Mouse (Mus musculus) myocyte (in vitro differentiated cells): ENCODE data around the gene Cyp4a32.

Experiments used
- CEBPB ChIP-seq: IDR thresholded peaks from 2 replicates; pipeline ENCODE4 v1.6.1; 2011; ENCODE audit warnings: mild to moderate bottlenecking, moderate library complexity; ENCODE audit not compliant: poor library complexity, insufficient read depth, severe bottlenecking
- E2F4 ChIP-seq: IDR thresholded peaks from one replicate; pipeline ENCODE4 v1.6.1; 2011; ENCODE audit warnings: mild to moderate bottlenecking, control low read depth, moderate library complexity; ENCODE audit not compliant: insufficient read depth
- MAX ChIP-seq: IDR thresholded peaks from one replicate; pipeline ENCODE4 v1.6.1; 2011; ENCODE audit warnings: low read depth, mild to moderate bottlenecking, control low read depth
- MYOD1 ChIP-seq, 3 experiments: IDR thresholded peaks; one replicate each; pipeline ENCODE4 v1.6.1; 2011; ENCODE audit warnings: control low read depth in 2 of 3, low read depth in 2 of 3, mild to moderate bottlenecking in 2 of 3, moderate library complexity in 1 of 3; ENCODE audit not compliant: insufficient read length in 2 of 3, control insufficient read depth in 1 of 3
- MYOG ChIP-seq, 3 experiments: IDR thresholded peaks; one replicate each; pipeline ENCODE4 v1.6.1; 2011; ENCODE audit warnings: control low read depth in 2 of 3, low read depth in 2 of 3, mild to moderate bottlenecking in 2 of 3; ENCODE audit not compliant: insufficient read length in 2 of 3, control insufficient read depth in 1 of 3, insufficient read depth in 1 of 3
- POLR2A ChIP-seq: IDR thresholded peaks from one replicate; pipeline ENCODE4 v1.6.1; 2011; ENCODE audit warnings: low read depth, mild to moderate bottlenecking, control low read depth, moderate library complexity; ENCODE audit not compliant: insufficient read length
- POLR2AphosphoS2 ChIP-seq: IDR thresholded peaks from one replicate; pipeline ENCODE4 v1.6.1; 2011; ENCODE audit warnings: low read depth, control low read depth; ENCODE audit not compliant: insufficient read length
- SRF ChIP-seq: IDR thresholded peaks from one replicate; pipeline ENCODE4 v1.6.1; 2011; ENCODE audit warnings: low read depth; ENCODE audit not compliant: control insufficient read depth, insufficient read length
- TCF12 ChIP-seq: IDR thresholded peaks from one replicate; pipeline ENCODE4 v1.6.1; 2011; ENCODE audit warnings: mild to moderate bottlenecking, control low read depth; ENCODE audit not compliant: poor library complexity, insufficient read depth, severe bottlenecking
- TCF3 ChIP-seq: IDR thresholded peaks from one replicate; pipeline ENCODE4 v1.6.1; 2011; ENCODE audit warnings: low read depth, control low read depth; ENCODE audit not compliant: insufficient read length
- USF1 ChIP-seq: IDR thresholded peaks from one replicate; pipeline ENCODE4 v1.6.1; 2011; ENCODE audit warnings: low read depth, mild to moderate bottlenecking, control low read depth, moderate library complexity

- TF ChIP-seq POLR2A (no peak), E2F4 (no peak), TCF12 (no peak), USF1 (no peak), CEBPB (no peak), MYOD1 (IDR thresholded peaks at IDR 0.05; ENCODE audit: control insufficient read depth in 1 of 3, insufficient read length in 2 of 3, low read depth in 2 of 3) (no peak), POLR2AphosphoS2 (no peak), TCF3 (no peak), MYOG (IDR thresholded peaks at IDR 0.05; ENCODE audit: control insufficient read depth in 1 of 3, insufficient read depth in 1 of 3, insufficient read length in 2 of 3, low read depth in 2 of 3) (no peak), SRF (no peak), MAX (no peak)
Measured at GRCm38 (mm10) chr4:115647580-115647979, 46.8 kb downstream of the Cyp4a32 start, which contains the start of gene Cyp4b1.
